Mouse (Mus musculus): ENCODE measurements at regions not wholly inside any gene's neighbourhood (a gene's known extent, or its start where the extent isn't known, plus 50 kb on each side); places are given as distances from the start of the nearest gene placed in this dataset.
"Not testable (repeated sequence)": the region's sequence is repeated elsewhere in the genome, so short reads cannot be mapped to it uniquely, and the experiment has no call there.

DNA sequence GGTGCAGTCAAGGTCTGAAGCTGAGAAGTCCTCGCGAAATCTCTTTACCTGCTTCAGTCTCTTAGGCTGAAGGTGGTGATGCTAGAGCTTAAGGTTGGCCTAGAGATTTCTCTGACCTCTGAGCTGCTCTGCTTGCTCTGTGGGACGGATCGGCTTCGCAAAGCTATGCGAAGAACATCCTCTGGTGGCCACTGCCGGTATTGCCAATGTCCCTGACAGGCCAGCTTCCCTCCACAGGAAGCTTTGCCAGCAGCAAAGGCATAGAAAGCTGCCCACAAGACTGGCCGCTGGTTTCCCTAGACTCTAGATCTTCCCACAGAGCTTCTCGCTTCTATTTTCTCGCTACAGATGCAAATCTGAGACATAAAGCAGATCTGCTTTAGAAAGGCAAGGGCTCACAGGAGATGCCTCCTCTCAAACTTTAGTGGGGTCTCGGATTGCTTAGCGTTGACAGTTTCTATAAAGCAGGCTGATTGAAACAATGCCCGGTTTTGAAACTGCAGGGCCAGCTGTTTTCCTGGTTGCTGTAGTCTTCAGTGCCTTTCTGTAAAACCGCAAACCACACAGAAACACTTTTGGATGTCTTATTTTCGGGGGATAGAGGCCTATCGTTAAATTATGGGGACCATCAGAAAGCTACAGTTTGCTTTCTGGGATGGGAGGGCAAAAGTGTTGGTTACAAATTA, 153.7 kb downstream of the Car8 start:
- 0 out of 2 replicates have a peak, but pooled peaks have one; percentile 36 for ATAC-seq (ENCODE audit: extremely low read depth, insufficient number of reproducible peaks, low FRiP score, poor library complexity, severe bottlenecking)

DNA sequence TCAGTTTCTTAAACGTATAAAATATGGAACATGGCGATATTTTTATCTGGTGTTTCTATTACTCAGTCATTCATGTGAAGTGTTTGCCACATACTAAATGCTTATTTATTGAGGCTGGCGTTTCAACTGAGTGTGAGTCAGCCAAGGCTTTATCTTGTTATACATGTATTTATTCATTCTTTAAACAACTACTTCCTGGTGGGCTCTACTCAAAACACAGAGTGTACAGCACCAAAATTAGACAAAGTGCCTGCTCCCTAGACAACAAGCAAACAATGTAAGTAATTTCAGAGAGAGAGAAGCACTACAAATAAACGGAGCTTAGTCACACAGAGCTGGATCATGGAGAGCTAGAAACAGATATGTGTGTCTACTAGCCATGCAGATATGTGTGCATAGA, 159.5 kb downstream of the Car8 start:
- ATAC-seq (ENCODE audit: extremely low read depth, insufficient number of reproducible peaks, low FRiP score, poor library complexity, severe bottlenecking): no peak

DNA sequence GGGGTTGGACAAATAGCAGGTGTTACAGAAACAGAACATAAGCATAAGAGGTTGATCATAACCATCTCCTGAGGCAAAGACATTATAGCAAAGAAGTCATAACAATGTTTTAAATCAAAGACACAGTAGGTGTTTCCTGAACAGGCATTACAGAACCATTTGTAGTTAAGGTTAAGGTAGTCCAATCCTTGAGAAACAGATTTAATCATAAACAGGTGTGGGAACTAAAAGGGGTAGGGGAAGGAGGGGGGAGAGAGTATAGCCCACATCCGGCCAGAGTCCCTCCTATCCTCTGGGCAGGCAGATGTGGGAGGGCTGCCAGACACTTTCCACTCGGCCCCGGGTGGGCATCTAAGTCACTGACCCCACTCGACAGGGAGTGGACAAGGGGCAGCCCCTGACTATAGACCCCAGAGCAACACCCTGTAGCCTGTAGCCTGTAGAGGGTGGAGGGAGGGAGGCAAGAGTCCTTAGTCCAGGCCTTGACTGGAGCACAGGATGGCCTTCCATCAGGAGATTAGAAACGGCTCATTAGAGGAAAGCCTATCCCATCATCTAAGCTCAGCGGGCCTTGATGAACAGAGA, 165.8 kb downstream of the Car8 start:
- ATAC-seq (ENCODE audit: extremely low read depth, insufficient number of reproducible peaks, low FRiP score, poor library complexity, severe bottlenecking): no peak

DNA sequence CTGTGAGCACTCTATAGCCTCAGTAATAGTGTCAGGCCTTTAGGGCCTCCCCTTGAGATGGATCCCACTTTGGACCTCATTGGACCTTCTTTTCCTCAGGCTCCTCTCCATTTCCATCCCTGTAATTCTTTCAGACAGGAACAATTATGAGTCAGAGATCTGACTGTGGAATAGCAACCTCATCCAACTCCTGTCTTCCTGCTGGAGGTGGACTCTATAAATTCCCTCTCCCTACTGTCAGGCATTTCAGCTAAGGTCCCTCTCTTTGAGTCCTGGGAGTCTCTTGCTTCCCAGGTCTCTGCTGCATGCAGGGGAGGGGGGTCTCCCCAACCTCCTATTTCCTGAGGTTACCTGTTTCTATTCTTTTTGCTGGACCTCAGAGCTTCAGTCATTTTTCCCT, 168.1 kb downstream of the Car8 start:
- ATAC-seq (ENCODE audit: extremely low read depth, insufficient number of reproducible peaks, low FRiP score, poor library complexity, severe bottlenecking): not testable (repeated sequence)

DNA sequence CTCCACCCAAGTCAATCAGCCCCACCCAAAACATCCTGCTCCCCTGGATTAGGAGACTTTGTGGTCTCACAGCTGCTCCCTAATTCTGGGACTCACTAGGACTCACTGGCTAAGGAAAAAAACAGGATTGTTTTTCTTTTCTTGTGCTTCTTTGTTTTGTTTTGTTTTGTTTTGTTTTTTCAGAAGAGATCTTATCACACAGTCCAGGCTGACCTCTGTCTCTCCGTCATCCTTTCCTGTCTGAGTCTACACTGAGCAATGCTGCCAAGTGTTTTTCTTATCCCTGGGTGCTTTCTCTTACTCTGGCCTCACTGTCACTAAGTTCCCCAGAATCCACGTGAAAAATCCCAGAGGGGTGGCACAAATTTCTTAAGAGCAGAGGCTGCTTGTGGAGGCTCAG, 170.8 kb downstream of the Car8 start:
- no peak for ATAC-seq (ENCODE audit: extremely low read depth, insufficient number of reproducible peaks, low FRiP score, poor library complexity, severe bottlenecking)

DNA sequence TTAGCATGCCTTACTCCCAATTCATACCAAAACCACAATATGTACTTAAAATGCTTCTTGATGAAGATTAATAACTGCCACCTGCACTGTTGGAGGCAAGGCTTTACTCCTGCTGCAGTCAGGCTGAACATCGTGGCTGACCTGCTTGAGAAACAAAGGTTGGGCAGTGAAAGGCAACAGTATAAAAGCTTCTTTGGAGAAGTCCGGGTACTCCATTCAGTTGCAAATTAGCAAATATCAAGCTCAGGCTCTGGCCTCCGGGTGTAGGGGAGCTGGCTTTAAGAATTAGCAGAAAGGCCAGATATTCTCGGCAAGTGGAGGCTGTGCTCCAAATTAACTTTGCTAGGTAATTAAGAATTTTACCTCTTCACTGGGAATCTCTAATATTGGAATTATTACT, 197.1 kb downstream of the Car8 start:
- no peak for ATAC-seq (ENCODE audit: extremely low read depth, insufficient number of reproducible peaks, low FRiP score, poor library complexity, severe bottlenecking)

DNA sequence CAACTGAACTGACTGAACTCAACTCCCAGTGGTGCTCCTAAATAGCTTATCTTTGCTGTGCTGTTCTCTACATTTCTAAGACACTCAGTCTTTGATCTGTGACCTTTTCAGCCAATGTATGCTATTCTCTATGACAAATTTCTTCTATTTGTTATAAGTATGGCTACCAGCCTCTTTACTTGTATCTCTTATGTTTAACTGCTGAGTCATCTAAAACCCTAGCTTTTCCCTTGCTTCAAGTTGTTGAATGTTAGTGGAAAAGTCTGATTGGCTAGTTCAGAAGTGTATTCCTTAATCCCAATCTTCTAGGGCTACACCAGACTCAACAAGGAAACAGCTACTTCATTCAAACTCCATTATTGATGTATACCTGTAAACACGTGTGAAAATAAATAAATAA, 201.0 kb downstream of the Car8 start:
- no peak for ATAC-seq (ENCODE audit: extremely low read depth, insufficient number of reproducible peaks, low FRiP score, poor library complexity, severe bottlenecking)

DNA sequence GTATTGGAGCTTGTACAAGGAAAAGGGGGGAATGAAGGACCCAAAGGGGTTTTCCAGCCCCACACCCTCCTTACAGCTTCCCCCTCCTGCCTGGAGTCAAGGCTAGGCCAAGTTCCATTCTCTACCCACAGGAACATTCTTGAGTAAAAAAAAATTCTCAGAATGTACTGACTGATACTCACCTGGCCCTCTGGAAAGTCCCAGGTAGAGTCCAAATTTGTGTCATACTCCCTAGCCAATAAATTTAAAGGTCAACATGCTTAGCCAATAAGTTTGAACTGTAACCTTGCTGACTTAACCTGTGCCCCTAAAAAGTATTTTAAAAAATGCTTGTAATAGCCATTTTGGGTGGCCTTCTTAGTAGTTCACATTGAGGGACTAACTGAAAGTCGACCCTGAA, 205.4 kb downstream of the Car8 start:
- ATAC-seq (ENCODE audit: extremely low read depth, insufficient number of reproducible peaks, low FRiP score, poor library complexity, severe bottlenecking): not testable (repeated sequence)

DNA sequence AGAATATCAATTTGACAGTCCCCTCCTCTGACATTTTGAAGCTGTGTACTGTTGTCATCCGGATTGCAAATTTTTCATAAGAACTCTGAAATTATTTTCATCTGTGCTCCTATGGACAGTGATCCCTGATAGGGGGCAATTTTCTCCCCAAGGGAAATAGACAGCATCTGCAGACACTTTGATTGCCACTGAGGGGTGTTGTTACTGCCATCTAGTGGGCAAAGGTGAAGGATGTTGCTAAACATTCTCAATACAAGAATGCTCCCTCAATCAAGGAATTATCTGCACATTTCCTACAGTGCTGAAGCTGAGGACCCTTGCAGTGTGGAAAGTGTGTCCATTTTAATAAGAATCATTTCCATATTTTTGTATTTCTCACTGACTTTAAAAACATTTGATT, 233.7 kb downstream of the Car8 start:
- ATAC-seq (ENCODE audit: extremely low read depth, insufficient number of reproducible peaks, low FRiP score, poor library complexity, severe bottlenecking): no peak

DNA sequence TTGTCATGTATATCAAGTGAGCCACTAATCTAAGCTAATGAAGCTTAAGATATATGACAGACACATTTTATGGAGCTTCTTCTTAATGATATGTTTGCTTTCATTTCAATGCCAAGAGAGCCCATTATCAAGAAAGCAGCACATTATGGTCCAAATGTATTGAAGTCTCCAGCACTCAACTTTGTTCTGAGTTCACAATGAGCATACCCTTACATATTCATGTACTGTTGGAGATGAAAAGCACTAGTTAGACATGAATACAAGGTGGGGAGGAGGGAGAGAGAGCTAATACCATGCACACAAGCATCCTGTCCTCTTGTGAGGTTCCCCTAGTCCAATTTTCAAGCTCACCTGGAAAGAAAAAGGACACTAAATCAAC, 241.3 kb downstream of the Car8 start:
- no peak for ATAC-seq (ENCODE audit: extremely low read depth, insufficient number of reproducible peaks, low FRiP score, poor library complexity, severe bottlenecking)

DNA sequence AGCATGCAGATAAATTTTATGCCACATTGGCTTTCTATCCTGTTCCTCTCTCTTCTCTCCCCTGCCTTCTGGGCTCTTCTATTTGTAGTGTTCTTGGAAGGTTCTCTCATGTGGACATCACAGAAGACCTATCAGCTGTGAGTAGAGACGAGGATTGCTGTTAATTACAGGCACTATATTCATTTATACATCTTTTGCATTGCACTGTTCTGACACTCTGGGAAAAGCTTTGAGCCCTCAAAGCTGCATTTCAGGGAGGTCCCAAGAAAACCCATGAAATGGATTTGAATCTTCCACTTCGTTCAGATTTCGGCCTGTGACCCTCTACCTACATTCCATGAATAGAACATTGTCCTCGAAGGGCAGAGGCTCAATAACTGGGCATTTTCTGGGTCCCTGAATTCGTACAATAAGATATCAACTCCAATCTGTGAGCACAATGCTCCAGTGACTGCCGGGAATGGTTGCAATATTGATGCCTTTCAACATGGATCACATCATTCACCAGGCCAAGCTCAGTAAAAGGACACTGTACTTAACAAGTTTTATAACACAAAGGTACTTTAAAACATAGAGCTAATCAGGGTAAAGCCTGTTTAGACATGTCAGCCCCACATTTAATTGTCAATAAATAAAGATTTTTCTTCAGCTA, 241.8 kb downstream of the Car8 start:
- ATAC-seq (ENCODE audit: extremely low read depth, insufficient number of reproducible peaks, low FRiP score, poor library complexity, severe bottlenecking): no peak

DNA sequence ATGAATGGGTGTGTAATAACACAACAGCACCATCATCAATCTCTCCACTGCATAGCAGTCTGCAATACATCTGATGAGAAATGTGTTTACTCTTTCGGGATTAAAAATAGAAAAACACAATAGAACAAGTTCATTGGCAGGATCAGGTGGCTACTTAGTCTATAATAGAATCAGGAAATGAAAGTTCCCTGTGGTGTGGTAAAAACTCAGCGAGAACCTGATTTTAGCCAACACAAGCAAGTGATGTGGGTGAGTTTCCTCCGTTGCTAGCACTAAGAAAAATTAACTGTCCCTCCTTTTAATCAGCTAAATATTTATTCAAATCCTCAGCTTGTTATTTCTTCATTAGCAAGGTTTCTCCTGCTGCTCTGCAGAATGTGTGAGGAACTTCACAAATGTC, 245.9 kb downstream of the Car8 start:
- no peak for ATAC-seq (ENCODE audit: extremely low read depth, insufficient number of reproducible peaks, low FRiP score, poor library complexity, severe bottlenecking)

DNA sequence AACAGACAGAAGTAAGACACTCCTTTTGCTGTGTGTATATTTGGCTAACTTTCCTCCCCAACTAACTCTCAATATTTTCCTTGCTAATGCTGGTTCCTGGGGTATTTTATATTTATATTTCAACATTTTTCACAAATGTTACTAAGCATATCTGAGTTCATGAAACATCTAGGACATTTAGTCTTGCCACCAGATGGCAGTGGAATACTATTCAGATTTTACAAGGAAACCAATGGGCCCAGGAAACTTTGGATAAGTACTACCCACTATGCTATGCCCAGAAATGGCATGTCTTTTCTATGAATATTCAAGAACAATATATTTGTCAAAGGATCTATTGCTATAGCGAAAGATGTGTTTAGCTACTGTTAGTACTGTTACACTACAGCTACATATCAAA, 251.1 kb downstream of the Car8 start:
- no peak for ATAC-seq (ENCODE audit: extremely low read depth, insufficient number of reproducible peaks, low FRiP score, poor library complexity, severe bottlenecking)

DNA sequence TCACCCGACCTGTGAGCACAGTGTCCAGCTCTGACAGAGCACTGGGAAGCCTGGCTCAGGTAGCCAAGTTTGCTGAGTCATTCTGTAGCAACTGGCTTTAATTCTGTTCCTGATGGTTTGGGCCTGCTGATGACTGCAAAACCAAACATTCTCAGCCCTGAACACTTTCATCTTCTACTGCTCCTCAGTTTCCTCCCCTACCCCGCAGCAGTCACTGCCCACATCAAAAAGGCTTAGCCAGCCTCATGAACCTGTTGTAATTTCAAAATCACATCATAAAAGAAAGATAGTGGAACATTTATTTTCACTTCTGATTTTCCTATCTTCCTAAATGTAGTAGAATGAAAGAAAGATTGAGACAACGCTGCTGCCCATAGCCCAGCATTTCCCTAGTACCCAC, 251.5 kb downstream of the Car8 start:
- ATAC-seq (ENCODE audit: extremely low read depth, insufficient number of reproducible peaks, low FRiP score, poor library complexity, severe bottlenecking): no peak

DNA sequence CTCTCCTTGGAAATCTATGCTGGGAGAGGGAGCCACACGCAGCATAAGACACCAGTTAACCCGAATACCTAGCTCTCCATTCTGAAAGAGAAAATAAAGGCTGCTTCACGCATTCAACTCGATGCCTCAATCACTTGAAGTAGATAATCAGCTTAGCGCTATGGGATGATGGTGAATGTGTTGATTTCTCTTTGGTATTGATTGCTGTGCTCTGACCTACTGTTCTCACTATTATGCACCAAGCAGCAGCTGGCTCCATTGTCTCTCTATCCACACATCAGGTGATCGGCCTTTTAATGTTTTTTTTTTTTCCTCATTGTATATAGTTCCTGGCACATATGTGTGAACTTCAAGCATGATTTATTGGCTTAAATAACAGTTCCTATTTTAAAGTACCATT, 254.0 kb downstream of the Car8 start:
- ATAC-seq (ENCODE audit: extremely low read depth, insufficient number of reproducible peaks, low FRiP score, poor library complexity, severe bottlenecking): no peak

DNA sequence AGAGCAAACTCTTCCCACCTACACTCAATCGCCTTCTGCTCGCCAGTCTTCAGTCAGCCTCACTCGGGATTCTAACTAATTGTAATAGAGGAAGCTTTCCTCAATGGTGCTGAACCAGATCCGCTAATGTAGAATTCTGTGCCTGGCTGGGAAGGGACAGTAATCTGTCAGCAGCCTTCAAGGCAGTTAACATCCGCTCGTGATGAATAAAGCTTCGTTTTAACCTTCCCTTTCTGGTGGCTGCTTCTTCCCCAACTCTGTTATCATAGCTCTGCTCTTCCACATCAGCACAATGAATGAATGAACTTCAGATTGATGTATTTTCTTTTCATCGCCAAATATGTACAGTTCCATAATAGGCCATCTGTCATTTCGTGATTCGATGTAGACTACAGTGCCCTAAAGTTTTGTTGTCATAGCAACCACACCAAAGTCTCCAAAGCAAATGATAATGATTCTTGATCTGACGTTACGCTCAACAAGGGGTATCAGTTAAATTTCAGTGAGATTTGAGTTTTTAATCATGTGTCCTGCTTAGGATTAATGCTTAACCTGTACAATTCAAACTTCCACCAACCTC, 259.0 kb downstream of the Car8 start:
- no peak for ATAC-seq (ENCODE audit: extremely low read depth, insufficient number of reproducible peaks, low FRiP score, poor library complexity, severe bottlenecking)

DNA sequence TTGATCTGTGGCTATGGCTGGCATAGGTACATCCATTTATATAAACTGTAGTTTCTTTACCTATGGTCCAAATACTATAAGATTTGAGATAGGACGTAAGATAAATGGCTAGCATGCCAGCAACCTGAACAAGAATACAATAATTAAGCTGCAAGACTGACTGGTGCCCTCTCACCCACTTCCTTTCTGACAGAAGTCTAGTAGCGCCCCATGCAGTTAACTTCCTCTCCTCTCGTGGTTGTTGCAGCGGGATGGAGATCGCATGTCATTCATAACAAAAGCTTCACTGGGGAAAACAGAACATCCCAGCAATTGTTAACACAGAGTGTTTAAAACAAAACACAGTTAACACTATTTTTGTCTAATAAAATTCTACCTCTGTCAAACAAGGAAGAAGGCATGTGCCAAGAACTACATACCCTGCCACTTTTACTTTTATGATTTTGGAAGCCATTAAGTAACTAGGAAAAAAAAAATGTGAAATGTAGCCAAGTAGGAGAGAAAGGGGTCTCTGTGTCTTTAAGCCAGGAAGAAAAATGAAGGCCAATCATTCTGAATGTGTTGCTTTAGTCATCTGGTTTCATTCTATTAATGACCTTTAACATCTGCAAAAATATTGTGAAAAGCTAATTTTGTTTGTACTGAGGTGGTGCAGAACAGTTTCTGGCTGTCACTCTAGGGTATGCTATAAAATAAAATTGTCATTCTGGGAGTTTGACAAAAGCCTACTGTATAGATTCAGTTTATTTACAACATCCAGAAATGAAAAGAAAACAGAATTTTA, 261.0 kb downstream of the Car8 start:
- ATAC-seq (ENCODE audit: extremely low read depth, insufficient number of reproducible peaks, low FRiP score, poor library complexity, severe bottlenecking): no peak

DNA sequence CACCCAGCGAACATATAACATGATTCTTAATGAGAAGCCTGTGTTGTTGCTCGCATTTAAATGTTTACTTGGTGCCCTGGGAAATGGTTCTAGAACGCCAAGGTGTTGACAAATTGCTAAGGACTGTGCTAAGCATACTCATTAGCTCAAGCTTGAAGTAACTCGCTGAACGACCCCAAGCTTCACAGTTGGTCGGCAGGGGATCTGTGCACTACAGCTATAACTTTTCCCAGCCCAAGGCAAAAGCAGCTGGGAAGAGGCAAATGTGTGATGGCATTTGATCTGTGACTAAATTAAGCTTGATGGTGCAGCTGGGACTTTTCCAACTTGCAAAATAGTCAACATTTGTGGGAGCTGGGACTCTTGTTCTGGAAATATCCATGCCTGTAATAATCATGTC, 268.6 kb downstream of the Car8 start:
- ATAC-seq (ENCODE audit: extremely low read depth, insufficient number of reproducible peaks, low FRiP score, poor library complexity, severe bottlenecking): no peak

DNA sequence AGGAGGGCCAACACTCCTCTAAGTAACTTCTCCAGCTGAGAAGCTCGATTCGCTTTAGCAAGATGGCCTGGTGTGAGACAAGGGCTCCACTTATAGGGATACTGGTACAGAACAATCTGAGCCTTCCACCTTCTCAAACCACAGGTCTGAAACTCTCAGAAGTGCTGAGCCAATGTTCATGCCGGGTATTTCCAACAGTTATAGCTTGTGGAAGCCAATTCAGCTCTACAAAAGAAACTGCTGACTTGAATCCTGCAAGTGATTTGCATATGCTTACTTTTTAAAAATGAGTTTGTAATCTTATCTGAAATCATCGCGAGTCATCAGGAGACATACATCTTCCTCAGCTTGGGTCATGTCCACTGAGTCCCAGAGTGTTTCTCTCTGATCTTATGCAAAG, 273.2 kb downstream of the Car8 start:
- no peak for ATAC-seq (ENCODE audit: extremely low read depth, insufficient number of reproducible peaks, low FRiP score, poor library complexity, severe bottlenecking)
